Mouse (Mus musculus) ZHBTc4 (cell line): ENCODE data around the gene Dus2.
A peak's percentile ranks its signal among the peaks of the same experiment; 100 is the strongest.
"Not testable (repeated sequence)": the region's sequence is repeated elsewhere in the genome, so short reads cannot be mapped to it uniquely, and the experiment has no call there.

ENCODE experiments used
- DNase-seq: peaks from one replicate; pipeline ENCODE4 v3.0.0-alpha.2; 2011; ENCODE audit warnings: low read depth, low spot score

Gene Dus2

DNA sequence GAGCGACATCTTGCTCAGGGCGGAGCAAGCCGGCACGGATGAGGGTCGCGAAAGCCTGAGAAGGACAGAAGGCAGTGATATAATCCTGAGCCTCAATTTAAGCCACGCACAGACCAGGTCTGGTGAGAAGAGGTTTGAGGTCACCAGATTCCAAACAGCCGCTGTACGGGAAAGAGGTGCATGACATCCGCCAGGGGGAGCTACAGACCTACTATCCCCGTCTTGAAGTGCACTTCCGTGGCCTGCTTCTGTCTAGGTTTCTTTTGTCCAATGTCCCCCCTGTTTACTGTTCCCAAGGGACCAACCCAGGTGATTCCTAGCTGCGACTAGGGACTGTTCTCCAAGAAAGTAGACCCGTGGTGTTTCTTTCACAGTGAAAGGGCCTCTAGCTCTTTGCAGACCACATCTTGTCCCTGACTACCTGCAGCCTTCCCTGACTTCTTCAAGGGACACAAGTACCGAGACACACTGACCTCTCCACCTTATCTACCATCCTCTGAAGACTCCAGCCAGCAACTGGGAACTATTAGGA is at the start of gene Dus2:
Dus2 (plus strand) TSS at position 482 of the 532 bp plus-strand sequence.
- peak; percentile 92 for DNase-seq

GRCm38 (mm10) chr8:105942026-105942425 is 49.1 kb upstream of the Dus2 start:
- DNase-seq, result no peak

GRCm38 (mm10) chr8:105942542-105942941 is 48.6 kb upstream of the Dus2 start:
- no peak for DNase-seq

GRCm38 (mm10) chr8:105943321-105943739 is 47.8 kb upstream of the Dus2 start, which contains the start of gene Lcat:
Gene Lcat (minus strand): TSS chr8:105943382.
- DNase-seq, result no peak

GRCm38 (mm10) chr8:105949350-105949749 is 41.8 kb upstream of the Dus2 start:
- DNase-seq, result no peak

GRCm38 (mm10) chr8:105951057-105951659 is 40.0 kb upstream of the Dus2 start:
- DNase-seq, result peak; percentile 50

- no peak for DNase-seq
Measured at GRCm38 (mm10) chr8:105956556-105956955, 34.6 kb upstream of the Dus2 start.

DNA sequence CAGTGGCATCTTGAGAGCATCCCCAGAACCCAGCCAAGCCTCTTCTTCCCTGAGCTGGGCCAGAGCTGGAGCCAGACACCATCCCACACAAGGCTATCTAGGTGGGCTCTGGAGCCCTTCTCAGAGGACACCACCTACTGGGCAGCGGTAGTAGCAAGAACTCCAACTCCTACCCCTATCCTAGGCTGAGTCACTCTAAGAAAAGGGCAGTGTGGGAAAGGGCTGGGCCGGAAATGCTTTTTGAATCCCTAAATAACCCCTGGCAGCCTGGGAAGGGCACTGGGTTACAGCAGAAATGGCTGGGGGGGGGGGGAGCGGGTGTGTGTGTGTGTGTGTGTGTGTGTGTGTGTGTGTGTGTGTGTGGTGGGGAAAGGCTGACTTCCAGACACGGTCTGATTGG is 33.3 kb upstream of the Dus2 start:
- DNase-seq, result no peak

DNA sequence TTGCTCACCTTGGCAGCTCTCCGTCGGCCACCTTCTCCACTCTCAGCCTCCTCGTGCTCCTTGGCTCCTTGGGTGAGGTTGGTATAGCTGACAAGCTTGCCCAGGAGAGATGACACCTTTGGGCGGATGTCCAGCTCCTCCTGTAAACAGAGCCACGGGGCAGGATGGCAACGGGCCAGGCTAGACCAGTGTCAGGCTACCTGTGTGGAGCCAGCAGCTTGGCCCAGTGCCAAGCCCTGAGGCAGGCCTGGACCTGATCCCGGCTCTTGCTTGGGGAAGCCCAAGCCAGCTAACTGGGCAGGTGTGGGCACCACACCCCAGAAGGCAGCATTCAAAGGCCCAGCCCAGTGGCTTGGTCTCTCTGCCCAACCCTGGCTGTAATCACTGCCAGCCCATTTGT is 31.8 kb upstream of the Dus2 start:
- DNase-seq, result no peak

- peak; percentile 72 for DNase-seq
Measured at GRCm38 (mm10) chr8:105961101-105961500, 30.0 kb upstream of the Dus2 start.

DNA sequence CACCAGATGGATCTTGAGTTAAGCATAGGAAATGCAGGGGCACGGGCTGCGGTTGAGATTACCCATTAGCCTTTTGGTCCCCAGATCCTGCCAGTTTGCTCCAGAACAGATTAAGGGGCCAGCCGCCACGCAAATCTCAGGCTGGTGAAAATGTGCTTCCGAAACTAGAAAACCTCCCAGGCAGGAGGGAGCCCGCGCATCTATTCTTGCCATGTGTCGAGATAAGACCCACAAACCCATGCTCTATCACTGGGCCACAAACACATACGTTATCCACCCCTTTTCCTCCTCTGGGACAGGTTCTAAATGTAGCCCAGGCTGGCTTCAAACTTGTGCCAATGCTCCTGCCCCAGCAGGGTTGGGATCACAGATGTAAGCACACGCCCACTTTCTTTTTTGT is 29.6 kb upstream of the Dus2 start:
- DNase-seq, result no peak

- no peak for DNase-seq
Measured at GRCm38 (mm10) chr8:105964506-105965265, 26.5 kb upstream of the Dus2 start.

- DNase-seq, result peak; percentile 57
Measured at GRCm38 (mm10) chr8:105965266-105965904, 25.8 kb upstream of the Dus2 start.

GRCm38 (mm10) chr8:105965905-105966341 is 25.2 kb upstream of the Dus2 start, which contains the start of gene Slc12a4:
Gene Slc12a4 (minus strand): TSS chr8:105966097.
- DNase-seq, result peak; percentile 80

DNA sequence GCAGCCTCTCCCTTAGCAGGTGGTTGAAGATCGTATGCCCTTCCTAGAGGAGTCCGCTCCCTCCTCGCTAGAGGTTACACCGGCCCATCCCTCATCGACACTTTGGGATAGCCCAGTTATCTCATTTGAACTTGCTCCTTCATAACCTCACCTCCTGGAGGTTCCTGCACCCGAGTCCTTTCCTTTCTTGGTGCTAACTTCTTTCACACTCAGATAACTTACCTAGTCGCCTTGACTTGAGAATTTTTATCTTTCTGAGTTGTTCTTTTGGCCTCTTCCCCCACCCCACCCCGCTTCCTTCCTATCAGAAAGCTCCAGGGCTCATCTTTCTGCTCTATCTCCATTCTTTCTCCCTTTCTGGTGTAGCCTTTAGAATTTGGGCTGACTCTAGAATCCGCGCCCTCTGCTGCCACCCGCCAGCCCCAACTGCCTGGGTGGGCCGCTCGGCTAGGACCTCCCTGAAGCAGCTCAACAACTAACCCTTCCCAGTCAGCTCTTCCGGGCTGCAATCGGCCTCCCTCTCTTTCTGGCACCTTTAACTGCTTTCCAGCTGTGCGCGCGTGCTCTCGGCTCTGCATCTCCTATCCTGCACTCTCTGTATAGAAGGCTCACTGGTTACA is 24.3 kb upstream of the Dus2 start:
- peak; percentile 94 for DNase-seq

DNA sequence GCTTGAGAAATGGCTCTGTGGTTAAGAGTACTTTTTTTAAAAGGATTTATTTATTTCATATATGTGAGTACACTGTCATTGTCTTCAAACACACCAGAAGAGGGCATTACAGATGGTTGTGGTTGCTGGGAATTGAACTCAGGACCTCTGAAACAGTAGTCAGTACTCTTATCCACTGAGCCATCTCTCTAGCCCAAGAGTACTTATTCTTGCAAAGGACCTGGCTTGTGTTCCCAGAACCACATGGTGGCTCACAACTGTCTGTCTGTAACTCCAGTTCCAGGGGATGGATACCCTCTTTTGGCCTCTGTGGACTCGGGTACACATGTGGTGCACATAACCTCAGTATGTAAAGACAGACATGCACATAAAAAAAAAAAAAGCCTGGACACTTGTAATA is 21.8 kb upstream of the Dus2 start:
- no peak for DNase-seq

- DNase-seq, result peak; percentile 86
Measured at GRCm38 (mm10) chr8:105971019-105971720, 20.0 kb upstream of the Dus2 start.

GRCm38 (mm10) chr8:105975363-105975762 is 15.8 kb upstream of the Dus2 start:
- DNase-seq, result peak; percentile 78

GRCm38 (mm10) chr8:105979325-105979724 is 11.8 kb upstream of the Dus2 start, which contains the start of gene Dpep3:
Gene Dpep3 (minus strand): TSS chr8:105979429.
- peak; percentile 72 for DNase-seq

- no peak for DNase-seq
Measured at GRCm38 (mm10) chr8:105981146-105981545, 10.0 kb upstream of the Dus2 start.

- DNase-seq, result not testable (repeated sequence)
Measured at GRCm38 (mm10) chr8:105983406-105983805, 7.7 kb upstream of the Dus2 start.
